In the genomic region with DNA sequence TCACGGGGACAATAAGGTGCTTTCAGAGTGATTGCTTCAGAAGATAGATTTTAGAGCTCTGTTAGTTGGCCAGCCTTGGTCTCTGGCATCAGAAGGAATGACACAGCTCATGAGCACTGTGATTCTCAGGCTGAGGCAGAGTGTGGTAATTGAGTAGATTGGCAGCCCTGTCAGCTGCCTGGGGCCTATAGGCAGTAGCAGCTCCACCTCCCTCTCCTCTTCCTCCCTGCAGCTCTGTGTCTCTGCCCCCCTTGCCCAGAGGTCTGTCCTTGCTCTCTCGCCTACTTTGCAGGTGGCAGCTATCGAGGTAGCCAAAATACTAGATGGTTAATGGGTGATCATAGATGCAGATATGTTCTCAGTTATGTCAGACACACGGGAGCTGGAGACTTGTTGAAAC, we compare ENCODE assay signal across 24 mouse cellular contexts.
"Had no signal": no experiment of that assay in that cellular context is flagged by ENCODE, and none has a peak within 500 bp of the region (broad histone marks: within the 10 kb centered on the region; RNA-seq: fewer than 3 reads in every experiment).

No protein-coding gene starts in this region.

- H3K27me3 ChIP-seq: kidney, embryonic 15.5 days; limb, embryonic 12.5 days; limb, embryonic 15.5 days; liver, embryonic 12.5 days; liver, embryonic 15.5 days; midbrain, embryonic 13.5 days; neural tube, embryonic 13.5 days had no signal

- H3K9ac ChIP-seq: kidney, embryonic 15.5 days; limb, embryonic 12.5 days; limb, embryonic 15.5 days; liver, embryonic 12.5 days; liver, embryonic 15.5 days; midbrain, embryonic 13.5 days; neural tube, embryonic 13.5 days had no signal

- H3K4me2 ChIP-seq: kidney, embryonic 15.5 days; limb, embryonic 12.5 days; limb, embryonic 15.5 days; liver, embryonic 12.5 days; liver, embryonic 15.5 days; midbrain, embryonic 13.5 days; neural tube, embryonic 13.5 days had no signal

- H3K36me3 ChIP-seq: limb, embryonic 15.5 days; liver, embryonic 15.5 days; neural tube, embryonic 13.5 days had no signal

- DNase-seq: kidney, adult 11 months; kidney, adult 8-10 months; kidney, postnatal 10 days; kidney, postnatal 36 days; layer of hippocampus, postnatal 36 days; left cerebral cortex, postnatal 4 days; lung, adult 2 months; lung, postnatal 14 days; lung, postnatal 4 days; retina, postnatal 1 day; thymus, adult 2 months; thymus, postnatal 14 days; thymus, postnatal 4 days had no signal

- H3K4me1 ChIP-seq: midbrain, embryonic 10.5 days; midbrain, embryonic 13.5 days had no signal

- H3K4me3 ChIP-seq: kidney, embryonic 15.5 days; left cerebral cortex, adult 2 months; limb, embryonic 12.5 days; limb, embryonic 15.5 days; liver, embryonic 12.5 days; liver, embryonic 15.5 days; midbrain, embryonic 10.5 days; midbrain, embryonic 13.5 days; myocyte; neural tube, embryonic 13.5 days had no signal

- H3K27ac ChIP-seq: kidney, embryonic 15.5 days; left cerebral cortex, adult 2 months; limb, embryonic 12.5 days; limb, embryonic 15.5 days; liver, embryonic 12.5 days; liver, embryonic 15.5 days; midbrain, embryonic 10.5 days; midbrain, embryonic 13.5 days; neural tube, embryonic 13.5 days had no signal

- H3K9me3 ChIP-seq: kidney, embryonic 15.5 days; limb, embryonic 12.5 days; limb, embryonic 15.5 days; liver, embryonic 12.5 days; liver, embryonic 15.5 days; midbrain, embryonic 13.5 days; neural tube, embryonic 13.5 days had no signal

- ATAC-seq: liver, embryonic 12.5 days; midbrain, embryonic 13.5 days; midbrain, embryonic 16.5 days had no signal
